Mouse (Mus musculus) liver, adult (tissue): ENCODE results near the gene Utp11.

ENCODE experiments used
- GATA4 ChIP-seq: IDR thresholded peaks from 2 replicates; pipeline ENCODE4 v1.6.1; 2014; ENCODE audit warnings: mild to moderate bottlenecking, low read length; ENCODE audit not compliant: insufficient replicate concordance

Gene Utp11

DNA sequence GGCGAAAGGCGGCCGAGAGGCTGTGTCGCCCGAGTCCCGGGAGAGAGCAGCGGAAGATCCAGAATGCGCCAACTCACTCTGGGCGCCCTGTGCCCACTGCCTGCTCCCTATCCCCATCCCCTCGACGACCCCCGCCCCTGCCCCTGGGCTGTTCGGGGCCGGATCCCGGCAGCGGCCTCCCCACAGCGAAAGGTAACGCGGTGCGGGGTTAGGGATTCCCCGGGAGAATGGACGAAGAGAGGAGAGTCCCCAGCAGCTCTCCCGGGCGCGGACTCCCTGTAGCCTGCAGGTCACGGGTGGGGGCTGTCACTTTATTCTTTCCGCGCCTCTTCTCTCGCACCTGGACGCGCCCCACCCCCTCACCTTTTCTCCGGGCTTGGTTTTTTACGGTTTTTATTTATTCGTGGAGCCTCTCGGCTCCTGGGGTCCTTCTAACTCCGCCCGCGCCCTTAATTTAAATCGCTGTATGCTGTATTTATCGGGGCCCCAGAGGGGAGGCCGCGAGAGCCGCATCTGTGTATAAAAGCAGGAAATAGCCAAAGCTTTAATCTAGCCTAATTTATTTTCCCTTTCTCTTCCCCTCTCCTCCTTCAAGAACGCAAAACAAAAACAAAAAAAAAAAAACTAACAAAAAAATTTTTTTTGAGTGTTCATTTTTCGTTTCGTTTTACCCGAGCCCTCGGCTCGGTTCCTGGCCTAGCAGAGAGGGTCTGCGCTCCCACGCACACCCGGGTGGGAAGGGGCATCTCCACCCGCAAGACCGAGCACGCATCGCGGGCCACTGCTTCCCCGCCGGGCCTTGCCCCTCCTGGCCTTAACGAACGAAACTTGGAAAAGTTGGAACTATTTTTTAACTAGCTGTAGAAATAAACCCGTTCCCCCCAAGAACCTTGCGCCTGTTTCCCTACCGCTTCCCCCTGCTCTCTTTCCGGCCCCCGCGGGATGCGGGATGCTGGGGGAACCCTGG lies 33.9 kb downstream of the Utp11 start:
- no peak for TF ChIP-seq GATA4

DNA sequence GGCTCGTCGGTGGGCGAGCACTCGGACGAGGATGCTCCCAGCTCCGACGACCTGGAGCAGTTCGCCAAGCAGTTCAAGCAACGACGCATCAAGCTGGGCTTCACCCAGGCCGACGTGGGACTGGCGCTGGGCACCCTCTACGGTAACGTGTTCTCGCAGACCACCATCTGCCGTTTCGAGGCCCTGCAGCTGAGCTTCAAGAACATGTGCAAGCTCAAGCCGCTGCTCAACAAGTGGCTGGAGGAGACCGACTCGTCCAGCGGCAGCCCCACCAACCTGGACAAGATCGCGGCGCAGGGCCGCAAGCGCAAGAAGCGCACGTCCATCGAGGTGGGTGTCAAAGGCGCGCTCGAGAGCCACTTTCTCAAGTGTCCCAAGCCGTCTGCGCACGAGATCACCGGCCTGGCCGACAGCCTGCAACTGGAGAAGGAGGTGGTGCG lies 35.0 kb downstream of the Utp11 start:
- TF ChIP-seq GATA4: no peak

DNA sequence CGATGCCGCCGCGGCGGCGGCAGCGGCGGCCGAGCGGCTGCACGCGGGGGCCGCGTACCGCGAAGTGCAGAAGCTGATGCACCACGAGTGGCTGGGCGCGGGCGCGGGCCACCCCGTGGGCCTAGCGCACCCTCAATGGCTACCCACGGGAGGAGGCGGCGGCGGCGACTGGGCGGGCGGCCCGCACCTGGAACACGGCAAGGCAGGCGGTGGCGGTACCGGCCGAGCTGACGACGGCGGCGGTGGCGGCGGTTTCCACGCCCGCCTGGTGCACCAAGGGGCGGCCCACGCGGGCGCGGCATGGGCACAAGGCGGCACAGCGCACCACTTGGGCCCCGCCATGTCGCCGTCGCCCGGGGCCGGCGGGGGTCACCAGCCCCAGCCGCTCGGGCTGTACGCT lies 35.6 kb downstream of the Utp11 start:
- no peak for TF ChIP-seq GATA4

DNA sequence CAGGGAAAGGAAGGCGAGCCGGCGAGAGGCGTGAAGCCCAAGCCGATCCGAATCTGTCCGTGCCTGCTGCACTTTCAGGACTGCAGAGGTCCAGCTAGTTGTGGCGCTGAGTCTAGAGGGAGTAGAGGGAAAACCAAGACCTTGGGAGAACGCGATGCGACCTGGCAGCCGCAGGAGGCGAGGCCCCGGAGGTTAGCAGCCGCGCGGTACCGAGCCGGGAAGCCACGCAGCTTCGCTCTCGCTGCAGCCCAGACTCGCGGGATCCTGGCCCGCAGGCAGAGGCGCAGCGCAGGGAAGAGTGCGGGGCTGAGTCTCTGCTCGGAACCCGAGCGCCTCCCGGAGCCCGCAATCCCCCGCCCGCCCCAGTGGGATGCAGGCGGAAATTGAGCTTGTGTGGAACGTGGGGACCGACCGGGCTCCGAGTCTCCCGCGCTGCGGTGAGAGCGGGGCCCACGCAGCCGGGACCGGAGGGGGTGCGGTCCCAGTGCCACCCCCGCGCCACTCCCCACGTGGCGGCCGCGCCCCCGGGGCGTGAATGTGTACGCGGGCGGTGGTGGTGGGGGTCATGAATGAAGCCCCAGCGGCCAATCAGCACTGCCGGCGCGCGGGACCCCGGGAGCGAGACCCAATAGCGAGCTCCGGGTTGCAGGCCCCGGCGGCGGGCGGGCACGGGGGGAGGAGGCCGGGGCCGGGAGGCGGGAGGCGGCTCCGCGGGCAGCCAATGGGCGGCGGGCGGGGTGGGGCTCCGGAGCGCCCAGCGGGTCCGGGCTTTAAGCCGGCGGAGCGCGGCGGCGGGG lies 36.3 kb downstream of the Utp11 start:
- TF ChIP-seq GATA4: no peak

DNA sequence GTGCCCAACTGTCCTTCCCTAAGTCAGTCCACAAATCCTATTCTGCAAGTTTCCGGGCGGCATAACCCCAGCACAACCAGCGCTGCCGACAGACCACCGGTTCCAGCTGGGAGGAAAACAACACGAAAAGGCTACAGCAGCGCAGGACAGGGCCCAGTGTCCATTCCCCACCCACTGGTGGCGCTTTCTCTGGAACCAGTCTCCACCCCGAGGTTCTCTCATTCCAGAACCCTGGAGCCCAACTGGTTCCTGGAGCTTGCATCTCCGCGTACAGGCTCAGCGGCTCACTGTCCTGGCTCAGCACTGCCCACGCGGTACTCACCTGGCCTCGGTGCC lies 36.9 kb downstream of the Utp11 start, which contains the start of gene Pou3f1:
Gene Pou3f1, plus strand, starts transcription at position 290 of the 336 bp plus-strand sequence.
- TF ChIP-seq GATA4: no peak

DNA sequence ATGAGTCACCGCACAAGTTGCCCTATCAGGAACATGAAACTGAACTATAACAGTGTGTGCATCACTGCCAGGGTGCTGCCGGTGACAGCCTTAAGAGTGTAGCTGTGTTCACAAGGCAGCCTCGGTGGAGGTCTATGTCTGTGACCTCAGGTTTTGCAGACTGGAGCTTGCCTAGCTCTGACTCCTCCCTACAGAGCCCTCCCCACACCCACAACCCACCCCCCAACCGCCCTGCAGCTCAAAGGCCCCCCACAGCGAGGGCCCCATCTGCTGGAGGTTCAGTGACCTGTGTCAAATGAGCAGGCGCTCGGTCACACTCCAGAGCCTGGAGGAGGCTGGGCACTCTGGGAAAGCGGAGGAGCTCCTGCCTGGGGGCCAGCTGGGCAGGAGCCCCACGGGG lies 40.5 kb downstream of the Utp11 start:
- no peak for TF ChIP-seq GATA4

DNA sequence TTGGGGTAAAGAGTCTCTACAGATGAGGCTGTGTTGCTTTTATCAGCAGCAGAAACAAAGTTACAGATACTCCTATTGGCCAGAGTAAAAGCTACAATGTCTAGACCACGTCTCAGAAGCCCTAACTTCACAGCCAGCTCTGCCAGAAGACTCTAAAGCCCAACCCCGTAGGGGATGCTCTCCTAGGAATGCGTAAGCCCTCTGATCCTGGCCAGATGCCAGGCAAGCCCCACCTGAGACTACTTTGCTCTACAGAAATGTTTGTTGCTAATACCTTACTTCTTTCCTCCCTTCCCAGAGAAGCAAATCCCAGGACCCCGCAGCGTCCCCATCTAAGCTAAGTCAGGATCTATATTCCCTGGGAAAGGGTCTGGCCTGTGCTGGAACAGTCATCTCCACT lies 45.5 kb downstream of the Utp11 start:
- TF ChIP-seq GATA4: no peak

DNA sequence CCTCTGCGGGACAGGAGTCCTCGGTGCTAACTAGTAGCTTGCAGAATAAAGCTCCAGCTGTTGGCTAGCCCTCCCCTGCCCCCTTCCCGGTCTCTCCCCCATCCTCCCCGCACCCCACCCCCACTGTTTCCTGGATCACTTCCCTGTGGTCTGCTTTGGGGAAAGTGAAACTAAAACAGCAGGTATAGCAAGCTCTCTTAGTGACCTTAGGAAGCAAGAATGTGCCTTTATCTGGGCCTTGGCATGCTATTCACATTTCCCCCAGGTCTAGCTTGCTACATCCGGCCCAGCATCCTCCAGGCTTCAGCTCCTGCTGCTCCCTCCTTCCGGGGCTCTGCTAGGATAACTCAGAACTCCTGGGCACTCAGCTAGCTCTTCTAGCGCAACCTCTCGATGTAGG lies 46.8 kb downstream of the Utp11 start:
- no peak for TF ChIP-seq GATA4

DNA sequence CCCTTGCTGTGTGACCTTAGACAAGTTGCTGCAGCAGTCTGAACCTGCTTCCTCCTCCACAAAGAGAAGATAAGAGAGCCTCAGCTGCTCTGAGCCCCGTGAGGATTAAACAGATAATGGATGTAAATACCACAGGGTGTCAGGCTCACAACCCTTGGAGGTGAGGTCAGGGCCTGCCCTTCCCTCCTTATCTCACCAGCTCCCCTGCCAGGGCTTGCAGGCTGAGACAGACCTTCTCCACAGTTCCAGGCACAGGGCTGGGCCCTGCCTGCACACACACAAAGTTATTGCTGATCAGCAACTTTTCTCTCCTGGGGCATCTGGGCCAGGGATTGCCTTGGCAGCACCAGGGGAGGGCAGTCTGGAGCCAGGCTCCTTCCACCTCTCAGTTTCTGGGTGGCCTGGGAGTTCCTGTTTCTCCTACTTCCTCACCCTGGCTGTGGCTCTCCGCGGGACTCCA lies 48.4 kb downstream of the Utp11 start:
- no peak for TF ChIP-seq GATA4

DNA sequence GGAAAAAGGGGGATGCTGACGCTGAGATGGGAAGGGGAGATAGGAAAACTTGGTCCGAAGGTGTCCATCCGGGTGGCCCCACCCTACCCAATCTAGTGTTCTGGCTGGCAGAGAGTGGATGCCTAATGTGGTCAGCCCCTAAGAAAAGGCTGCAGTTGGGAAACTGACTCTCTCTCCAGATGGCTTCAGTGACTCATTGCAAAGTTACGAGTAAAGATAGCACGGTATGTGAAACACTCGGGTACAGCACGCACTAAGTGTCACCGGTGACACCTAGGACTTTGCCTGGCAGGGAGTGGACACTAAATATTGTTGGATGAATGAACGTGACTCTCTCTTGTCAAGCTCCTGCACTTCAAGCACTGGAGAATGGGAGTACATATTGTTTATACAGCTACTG lies 49.5 kb downstream of the Utp11 start:
- no peak for TF ChIP-seq GATA4

DNA sequence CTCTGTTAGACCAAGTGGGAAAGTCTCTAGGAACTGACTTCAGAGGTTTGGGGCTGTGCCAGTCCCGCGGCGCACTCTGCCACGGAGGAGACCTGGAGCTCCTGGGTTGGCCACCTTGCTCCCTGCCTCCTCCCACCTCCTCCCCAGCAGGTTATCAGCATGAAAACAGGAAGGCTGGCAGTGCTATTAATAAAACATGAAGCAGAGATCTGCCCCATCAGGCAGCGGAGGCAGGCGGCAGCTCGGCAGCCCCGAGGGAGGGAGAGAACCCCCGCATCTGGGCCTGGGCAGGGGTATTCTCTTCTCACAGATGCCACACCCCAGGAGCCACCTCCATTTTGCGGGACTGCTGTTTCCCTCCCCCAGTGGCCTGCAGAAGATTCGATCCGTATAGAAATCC lies 53.7 kb downstream of the Utp11 start:
- TF ChIP-seq GATA4: no peak

DNA sequence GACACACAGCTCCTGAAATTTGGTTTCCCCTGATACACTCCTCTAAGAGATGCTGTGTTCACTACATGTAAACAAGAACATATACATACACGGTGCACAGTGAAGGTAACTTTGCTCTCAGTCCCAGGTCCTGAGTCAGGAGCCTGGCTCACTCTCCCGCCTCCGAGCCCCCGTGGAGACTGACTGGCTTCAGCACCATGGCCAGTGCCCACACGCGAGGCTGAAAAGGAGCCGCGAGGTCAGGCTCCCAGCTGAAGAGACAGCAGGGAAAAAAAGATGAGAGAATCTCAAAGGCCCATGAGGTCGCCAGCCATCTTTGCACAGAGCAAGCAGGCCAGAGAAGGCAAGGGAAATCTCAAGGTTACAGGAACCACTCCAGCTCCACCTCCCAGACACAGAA lies 60.1 kb downstream of the Utp11 start:
- TF ChIP-seq GATA4: no peak

DNA sequence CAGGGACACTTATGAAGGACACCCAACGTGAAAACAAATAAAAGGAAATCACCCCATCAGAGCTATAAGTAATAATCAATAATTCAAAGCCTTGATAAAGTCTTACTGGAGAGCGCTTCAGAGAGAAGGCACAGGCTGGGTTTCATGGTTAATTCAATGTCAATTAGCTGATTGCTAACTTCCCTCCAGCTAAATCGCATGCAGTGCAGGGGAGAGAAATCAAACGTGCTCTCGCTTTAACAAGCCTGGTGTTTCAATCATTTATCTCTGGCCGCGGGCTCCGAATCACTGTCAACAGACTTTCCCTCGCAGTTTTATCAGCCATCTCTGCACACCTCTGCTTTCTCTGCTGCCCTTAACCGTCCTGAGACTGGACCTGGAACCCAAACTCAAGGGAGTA lies 60.5 kb downstream of the Utp11 start:
- TF ChIP-seq GATA4: no peak

DNA sequence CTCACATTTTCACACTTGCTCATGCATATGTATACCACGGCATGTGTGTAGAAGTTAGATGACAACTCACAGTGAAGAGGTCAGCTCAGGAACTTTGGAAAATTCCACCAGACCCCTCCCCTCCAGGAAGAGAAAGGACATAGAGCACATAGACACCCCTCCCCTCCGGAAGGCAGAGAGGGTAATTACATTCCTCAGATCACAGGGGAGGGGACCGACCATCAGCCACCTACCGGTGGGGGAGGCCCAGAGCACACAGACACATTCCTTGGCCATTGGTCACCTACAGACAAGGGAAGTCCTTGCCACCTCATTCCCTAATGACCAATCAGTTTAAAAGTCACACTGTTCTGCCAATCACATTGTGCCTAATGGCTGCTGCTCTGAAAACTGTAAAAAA lies 61.9 kb downstream of the Utp11 start:
- no peak for TF ChIP-seq GATA4
